Mouse (Mus musculus) neutrophil, adult 5-6 weeks (primary cell): ENCODE results near the gene Ing5. TPM values are rescaled to one million over a fixed set of nuclear protein-coding genes. Genes with fewer than 3 reads are reported as not detected.
"Not testable (repeated sequence)": the region's sequence is repeated elsewhere in the genome, so short reads cannot be mapped to it uniquely, and the experiment has no call there.

Experiments used
- ATAC-seq: fragments of 151-379, 151-347 bp; 2 replicates; pipeline ENCODE4 v1.8.0; 2017; ENCODE audit warnings: mild to moderate bottlenecking, moderate TSS enrichment; ENCODE audit not compliant: insufficient number of reproducible peaks, poor library complexity, low FRiP score, severe bottlenecking; ENCODE audit errors: extremely low read depth
- total RNA-seq: library from RNA; stranded (forward); fragments of 200-1000 nt; gene quantifications from 2 replicates; pipeline ENCODE4 v1.2.3, GENCODE M21; 2017

Ing5 gene
- total RNA-seq, 1 experiment from 2014 or later, result 30.5 TPM

- not testable (repeated sequence) for ATAC-seq
Measured at GRCm38 (mm10) chr1:93845766-93846366, 42.1 kb downstream of the Ing5 start.

- ATAC-seq, result 0 out of 2 replicates have a peak, but pooled peaks have one; percentile 7
Measured at GRCm38 (mm10) chr1:93855790-93856189, 52.0 kb downstream of the Ing5 start.

- ATAC-seq, result no peak
Measured at GRCm38 (mm10) chr1:93857370-93857769, 53.6 kb downstream of the Ing5 start.

GRCm38 (mm10) chr1:93857991-93858390 lies 54.2 kb downstream of the Ing5 start:
- ATAC-seq, result no peak

GRCm38 (mm10) chr1:93859619-93860018 lies 55.9 kb downstream of the Ing5 start:
- no peak for ATAC-seq

- ATAC-seq, result not testable (repeated sequence)
Measured at GRCm38 (mm10) chr1:93861048-93861447, 57.3 kb downstream of the Ing5 start, which contains the start of gene Gal3st2. Gene Gal3st2 (plus strand): TSS chr1:93861306.

Other genes starting within 250 kb of the Ing5 start
- gene Stk25, start 145.3 kb upstream of the Ing5 start, total RNA-seq, result 50.2 and 53.4 TPM in 2 replicates
- not detected in 2 replicates for gene Bok, start 118.3 kb upstream of the Ing5 start, total RNA-seq
- 50.0 and 57.3 TPM in 2 replicates for gene Atg4b, start 52.5 kb upstream of the Ing5 start, total RNA-seq
- gene Thap4, start 49.1 kb upstream of the Ing5 start, total RNA-seq, result 10.9 and 12.8 TPM in 2 replicates
- 36.5 and 48.5 TPM in 2 replicates for gene Dtymk, start 2.0 kb upstream of the Ing5 start, total RNA-seq
- 35.4 and 40.1 TPM in 2 replicates for gene D2hgdh, start 20.9 kb downstream of the Ing5 start, total RNA-seq
- gene Gal3st2, start 57.3 kb downstream of the Ing5 start, total RNA-seq, result not detected in 2 replicates
- not detected in 2 replicates for gene Gal3st2b, start 114.3 kb downstream of the Ing5 start, total RNA-seq
- not detected in 2 replicates for gene Gal3st2c, start 186.5 kb downstream of the Ing5 start, total RNA-seq
- gene Neu4, start 216.5 kb downstream of the Ing5 start, total RNA-seq, result not detected in 2 replicates
- 0.35 TPM in 1 of 2 replicates, not detected in the other for gene Pdcd1, start 248.6 kb downstream of the Ing5 start, total RNA-seq